Mouse (Mus musculus): Measurements from ENCODE around the gene Enthd1.

- TF ChIP-seq CTCF (IDR thresholded peaks at IDR 0.05; ENCODE audit: low read depth) (no peak), EP300 (IDR thresholded peaks at IDR 0.05; ENCODE audit: low read depth) (no peak)
Observed at GRCm38 (mm10) chr15:80538671-80539340, 26.1 kb downstream of the Enthd1 start.

All from liver, embryonic 14.5 days (tissue).